Mouse (Mus musculus) kidney, postnatal 4 days (tissue): Measurements from ENCODE around the gene Bri3bp.
A peak's percentile ranks its signal among the peaks of the same experiment; 100 is the strongest.
"Not testable (repeated sequence)": the region's sequence is repeated elsewhere in the genome, so short reads cannot be mapped to it uniquely, and the experiment has no call there.

Source experiments
- DNase-seq, 2 experiments: peaks; one replicate each; pipeline ENCODE4 v3.0.0; 2021; ENCODE audit warnings: mixed read lengths in 2 of 2

The Bri3bp gene

DNA sequence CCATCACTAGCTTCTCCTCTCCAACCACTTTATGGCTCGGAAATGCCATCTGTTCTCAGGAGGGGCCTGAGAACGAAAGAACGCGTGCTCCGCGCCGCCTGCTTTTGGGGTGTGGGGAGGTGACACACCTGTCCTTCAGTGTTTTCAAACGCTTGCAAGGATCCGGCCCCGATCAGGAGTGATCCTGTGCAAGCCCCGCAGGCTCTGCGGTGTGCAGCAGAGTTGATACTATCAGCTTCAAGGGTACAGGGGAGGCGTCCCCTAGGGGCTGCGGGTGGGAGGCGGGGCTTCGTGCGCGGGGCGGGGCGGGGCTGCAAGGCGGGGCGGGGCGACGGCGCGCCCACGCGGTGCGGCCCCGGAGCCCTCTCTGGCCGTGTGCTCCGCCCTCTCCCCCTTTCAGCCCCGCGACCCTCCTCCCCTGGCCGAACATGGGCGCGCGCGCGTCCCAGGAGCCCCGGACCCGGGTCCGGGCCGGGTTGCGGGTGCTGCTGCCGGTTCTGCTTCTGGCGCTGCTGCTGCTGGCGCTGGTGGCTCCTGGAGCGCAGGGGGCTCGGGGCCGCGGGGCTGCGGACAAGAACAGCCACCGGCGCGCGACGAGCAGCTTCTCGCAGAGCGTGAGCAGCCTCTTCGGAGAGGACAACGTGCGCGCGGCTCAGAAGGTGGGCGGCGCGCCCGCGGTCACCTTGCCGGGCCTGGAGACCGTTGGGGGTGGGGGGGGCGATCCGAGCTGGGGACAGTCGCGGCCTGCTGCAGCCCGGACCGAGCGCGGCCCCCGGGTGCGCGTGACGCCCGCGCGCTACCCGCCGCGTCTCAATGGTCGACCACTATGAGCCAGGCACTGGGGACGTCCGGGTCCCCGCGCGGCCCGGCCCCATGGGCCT is at the start of gene Bri3bp:
Gene Bri3bp (plus strand): TSS at position 335 of the 881 bp plus-strand sequence.
- peak; percentile 75 to 82 for DNase-seq

DNA sequence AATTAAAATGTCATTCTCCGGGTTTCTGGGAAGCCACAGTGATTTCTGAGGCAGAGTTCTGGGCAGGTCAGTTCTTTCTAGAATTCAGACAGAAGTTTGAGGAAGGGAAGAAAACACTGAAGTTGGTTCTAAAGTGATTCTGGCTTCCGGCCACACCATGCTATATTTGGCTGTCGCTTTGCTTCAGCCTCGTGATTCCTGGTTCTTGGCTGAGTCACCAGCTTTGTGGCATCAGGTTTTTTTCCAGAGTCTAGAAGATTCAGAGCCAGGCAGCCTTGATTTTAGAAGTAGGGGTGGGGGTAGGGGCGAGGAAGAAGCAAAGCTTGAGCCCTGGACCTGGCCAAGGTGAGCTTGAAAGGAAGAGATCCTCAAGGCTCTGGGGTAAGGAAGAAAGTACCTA is 49.8 kb upstream of the Bri3bp start:
- DNase-seq: peak; percentile 54 to 62

GRCm38 (mm10) chr5:125392176-125392575 is 49.2 kb upstream of the Bri3bp start:
- DNase-seq: not testable (repeated sequence)

GRCm38 (mm10) chr5:125392618-125392976 is 48.8 kb upstream of the Bri3bp start:
- no peak for DNase-seq

DNA sequence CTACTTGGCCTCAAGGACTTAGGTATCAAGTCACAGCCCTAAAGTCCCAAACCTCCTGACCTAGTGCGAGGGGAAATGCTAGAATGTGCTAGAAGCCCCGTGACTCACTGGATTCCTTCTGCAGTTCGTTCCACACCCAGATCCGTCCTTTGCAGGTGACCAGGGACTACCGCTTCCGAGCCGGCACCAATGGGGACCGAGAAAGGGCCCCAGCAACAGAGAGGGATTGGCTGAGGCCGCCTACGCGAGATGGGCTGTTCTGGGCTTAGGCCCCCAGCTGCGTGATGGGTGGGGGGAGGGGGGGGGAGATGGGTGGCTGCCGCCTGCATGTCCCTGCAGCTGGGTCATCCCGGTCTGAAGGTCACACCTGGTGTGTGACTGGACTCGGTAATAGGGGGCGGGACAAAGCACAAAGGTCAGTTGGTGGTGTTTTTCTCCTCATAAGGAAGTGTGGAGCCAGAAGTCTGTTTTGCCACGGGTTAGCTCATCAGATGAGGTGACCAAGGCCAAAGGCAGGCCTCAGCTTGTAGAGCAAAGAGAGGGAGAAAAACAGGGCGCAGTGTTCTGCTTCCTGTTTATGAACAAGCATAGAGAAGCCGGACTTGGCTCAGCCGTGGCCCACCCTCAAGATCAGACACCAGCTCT is 48.3 kb upstream of the Bri3bp start:
- peak; percentile 97 to 98 for DNase-seq

DNA sequence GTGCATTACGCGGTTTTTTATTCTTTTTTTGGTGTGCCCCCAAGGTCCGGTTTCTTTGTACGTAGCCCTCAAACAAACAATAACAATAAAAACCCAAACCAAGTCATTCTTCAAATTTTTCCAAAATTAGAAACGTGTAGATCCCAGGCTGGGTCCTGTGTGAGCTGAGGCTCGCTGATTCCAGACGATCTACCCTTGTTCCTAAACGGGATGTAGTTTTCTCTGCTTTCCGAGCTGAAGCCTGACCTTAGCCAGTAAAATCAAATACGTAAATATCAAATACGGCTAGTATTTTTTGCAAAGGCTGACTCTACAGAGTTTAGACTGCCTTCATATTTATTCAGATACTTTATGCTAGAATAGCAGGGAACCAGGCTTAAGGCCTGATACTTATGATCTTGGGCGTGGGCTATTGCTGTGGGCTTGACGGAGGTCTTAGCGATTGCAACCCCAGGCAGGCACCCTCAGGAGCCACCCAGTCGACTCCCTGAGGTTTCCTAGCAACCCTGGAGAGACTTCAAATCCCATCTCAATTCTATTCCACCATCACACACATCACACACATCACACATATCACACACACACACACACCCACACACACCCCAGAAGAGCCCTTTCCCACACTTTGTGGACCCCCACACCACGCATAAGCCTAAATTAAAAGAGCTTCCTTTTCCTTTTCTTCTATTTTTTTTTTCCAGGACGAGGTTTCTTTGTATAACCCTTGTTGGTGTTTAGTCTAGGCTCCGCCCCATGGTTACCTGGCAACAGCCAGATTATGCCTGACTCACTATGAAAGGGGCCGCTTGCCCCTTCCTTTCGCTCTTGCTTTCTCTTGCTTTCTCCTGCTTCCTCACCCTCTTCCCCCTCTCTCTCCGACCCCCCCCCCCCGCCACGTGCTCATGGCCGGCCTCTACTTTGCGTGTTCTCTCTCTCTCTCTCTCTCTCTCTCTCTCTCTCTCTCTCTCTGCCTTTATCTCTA is 47.5 kb upstream of the Bri3bp start:
- peak; percentile 83 to 88 for DNase-seq

DNA sequence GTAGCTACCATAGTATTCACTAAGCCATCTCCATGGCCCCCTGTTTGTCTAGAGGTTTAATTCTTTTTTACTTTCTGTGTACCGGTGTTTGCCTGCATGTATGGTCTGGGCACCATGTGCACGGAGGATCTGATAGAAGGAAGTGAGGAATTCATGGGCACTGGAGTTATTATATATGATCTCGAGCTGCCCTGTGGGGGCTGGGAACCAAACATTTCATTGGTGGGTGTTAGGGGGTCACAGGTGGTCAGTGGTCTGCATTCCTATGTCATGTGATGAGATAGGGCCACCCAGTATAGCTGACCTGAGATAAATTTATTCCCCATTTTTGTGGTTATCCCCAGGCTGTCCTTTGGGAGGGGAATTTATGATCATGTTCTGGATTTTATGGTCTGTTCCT is 46.4 kb upstream of the Bri3bp start:
- DNase-seq: no peak

- no peak for DNase-seq
Observed at GRCm38 (mm10) chr5:125400903-125401302, 40.5 kb upstream of the Bri3bp start.

DNA sequence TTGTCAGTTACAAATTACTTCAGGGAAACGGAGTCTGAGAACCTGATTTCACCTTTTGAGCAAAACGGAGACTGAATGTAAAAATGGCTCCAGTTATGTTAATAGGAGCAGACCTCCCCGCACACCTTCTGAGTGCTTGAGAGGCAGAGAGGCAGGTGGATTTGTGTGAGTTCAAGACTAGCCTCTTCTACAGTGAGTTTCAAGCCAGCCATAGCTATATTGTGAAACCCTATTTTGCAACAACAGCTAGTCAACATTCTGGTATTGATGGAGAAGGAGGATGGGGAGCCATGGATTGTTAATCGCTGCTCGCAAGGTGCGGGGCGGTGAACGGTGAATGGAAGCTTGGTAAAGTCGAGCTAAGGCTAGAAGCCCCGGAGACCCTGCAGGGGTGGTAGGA is 38.9 kb upstream of the Bri3bp start:
- DNase-seq: no peak

- DNase-seq: no peak
Observed at GRCm38 (mm10) chr5:125402991-125403390, 38.4 kb upstream of the Bri3bp start.

GRCm38 (mm10) chr5:125403481-125404465 is 37.6 kb upstream of the Bri3bp start:
- peak; percentile 77 to 79 for DNase-seq

DNA sequence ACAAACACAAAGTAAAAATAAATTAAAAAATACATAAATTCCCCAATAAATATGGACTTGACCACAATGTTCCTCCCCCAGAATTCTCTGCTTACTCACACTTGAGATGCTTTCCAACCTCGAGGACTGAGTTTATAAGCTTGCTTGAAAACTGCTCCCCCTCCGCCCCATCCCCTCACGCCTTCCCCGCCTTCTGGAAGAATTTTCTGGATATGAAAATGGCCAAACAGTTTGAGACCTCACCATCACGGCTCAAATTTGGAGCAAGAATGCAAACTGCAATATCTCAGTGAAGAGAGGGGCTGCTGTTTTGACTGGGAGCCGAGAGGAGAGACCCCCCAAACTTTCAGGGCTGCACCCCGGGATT is 36.8 kb upstream of the Bri3bp start:
- DNase-seq: peak in 1 of 2 experiments; percentile 54

DNA sequence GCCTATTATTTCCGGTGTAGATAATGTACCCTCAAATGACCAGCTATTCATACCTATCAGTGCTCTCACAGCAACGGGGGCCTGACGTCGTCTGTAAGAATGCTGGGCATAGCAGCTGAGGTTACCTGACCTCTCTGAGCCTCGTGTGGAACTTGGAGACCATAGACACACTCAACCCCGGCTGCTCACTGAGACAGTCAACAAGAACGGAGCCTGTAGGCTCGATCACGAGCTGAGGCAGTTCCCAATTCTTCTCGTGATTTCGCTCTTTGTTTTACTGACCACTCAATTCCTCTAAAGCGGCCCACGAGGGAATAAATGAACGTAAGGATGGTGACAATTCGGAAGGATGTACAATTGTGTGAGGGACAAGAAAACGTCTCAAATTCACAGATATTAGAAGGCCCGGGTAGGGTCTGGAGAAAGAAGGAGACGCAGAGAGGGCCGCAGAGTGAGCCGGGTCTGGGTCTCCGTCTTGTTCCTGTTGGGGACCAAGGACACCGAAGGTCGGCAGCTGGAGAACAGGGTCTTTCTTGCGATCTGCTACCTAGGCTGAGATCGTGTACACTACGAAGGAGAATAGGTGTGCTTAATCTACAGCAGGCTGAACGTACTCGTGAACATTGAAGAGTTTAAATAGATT is 36.3 kb upstream of the Bri3bp start:
- peak; percentile 52 to 77 for DNase-seq

DNA sequence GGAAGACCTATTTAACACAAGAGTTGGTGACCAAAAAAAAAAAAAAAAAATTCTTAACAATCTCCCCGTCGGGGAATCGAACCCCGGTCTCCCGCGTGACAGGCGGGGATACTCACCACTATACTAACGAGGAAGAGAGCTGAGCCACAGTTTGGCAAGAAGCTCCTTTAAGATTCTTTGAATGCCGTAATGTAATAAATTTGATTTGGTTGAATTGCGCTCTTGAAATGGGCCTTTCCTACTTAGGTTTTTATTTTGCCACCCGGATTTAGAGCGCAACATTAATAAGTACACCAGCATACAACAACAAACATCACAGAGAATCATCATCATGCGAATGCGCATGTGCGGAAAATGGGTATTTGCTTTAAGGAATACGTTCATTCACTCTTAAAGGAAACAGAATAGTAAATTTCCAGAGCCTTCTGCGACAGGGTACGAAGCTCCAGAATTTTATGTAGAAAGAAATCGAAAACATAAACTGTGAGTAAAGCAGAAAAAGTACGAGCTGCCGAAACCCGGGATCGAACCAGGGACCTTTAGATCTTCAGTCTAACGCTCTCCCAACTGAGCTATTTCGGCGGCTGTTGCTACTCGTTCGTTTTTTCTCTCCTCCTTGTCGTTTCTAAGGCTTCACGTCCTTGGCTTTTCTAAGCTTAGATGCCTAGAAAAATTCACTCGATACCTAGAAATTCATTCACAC is 35.7 kb upstream of the Bri3bp start:
- peak; percentile 89 to 91 for DNase-seq

- peak; percentile 64 to 77 for DNase-seq
Observed at GRCm38 (mm10) chr5:125406322-125407016, 34.9 kb upstream of the Bri3bp start.

DNA sequence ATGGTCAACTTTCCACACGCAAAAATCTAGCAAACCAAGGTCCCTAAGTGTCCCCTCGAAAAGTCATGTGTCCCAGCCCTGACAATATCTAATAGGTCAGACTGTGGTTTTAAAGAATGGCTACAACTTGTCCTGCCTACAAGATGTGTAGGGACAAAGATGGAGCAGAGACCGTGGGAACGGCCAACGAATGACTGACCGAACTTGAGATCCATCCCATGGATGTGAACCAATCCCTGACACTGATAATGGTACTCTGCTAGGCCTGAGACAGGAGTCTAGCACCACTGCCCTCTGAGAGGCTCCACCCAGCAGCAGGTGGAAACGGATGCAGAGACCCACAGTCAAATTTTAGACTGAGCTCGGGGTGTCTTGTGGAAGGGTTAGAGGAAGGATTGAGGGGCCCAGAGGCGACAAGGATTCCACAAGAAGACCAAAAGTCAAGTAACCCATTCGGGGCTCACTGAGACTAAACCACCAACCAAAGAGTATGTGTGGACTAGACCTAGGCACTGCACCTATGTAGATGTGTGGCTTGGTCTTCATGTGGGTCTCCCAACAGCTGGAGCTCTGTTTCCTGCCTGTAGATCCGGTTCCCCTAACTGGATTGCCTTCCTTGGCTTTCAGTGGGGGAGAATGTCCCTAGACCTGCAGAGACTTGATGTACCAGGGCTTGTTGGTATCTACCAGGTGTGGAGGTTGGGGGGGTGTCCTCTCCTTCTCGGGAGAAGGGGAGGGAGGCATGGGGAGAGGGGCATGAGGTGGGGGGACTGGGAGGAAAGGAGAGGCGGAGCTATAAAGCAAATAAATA is 34.1 kb upstream of the Bri3bp start:
- no peak for DNase-seq

DNA sequence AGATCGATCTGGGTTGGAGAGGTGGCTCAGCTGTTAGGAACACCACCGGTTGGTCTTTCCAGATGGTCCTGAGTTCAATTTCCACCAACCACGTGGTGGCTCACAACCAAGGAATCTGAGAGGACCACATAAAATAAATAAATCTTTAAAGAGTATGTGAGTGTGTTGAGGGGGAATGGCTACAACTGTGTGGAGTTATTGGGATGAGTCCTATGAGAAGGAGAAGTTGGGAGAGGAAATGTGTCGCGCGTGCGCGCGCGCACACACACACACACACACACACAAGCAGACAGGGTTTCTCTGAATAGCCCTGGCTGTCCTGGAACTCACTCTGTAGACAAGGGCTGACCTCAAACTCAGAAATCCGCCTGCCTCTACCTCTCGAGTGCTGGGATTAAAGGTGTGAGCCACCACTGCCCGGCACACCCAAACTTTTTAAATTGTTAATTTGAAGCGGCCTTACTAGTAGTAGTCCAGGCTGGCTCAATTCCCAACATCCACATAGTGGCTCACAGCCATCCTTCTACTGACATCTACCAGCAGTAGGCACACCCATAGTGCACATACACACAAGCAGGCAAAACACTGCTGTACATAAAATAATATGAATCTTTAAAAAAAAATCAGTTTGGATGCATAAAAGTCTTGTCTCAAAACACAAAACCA is 33.3 kb upstream of the Bri3bp start:
- no peak for DNase-seq

GRCm38 (mm10) chr5:125408842-125409241 is 32.5 kb upstream of the Bri3bp start:
- peak; percentile 88 to 91 for DNase-seq
